Mouse (Mus musculus): Measurements from ENCODE around the gene Csnk1g2. TPM values are rescaled to one million over a fixed set of nuclear protein-coding genes. Genes with fewer than 3 reads are reported as not detected.
"Not testable (repeated sequence)": the region's sequence is repeated elsewhere in the genome, so short reads cannot be mapped to it uniquely, and the experiment has no call there.

The Csnk1g2 gene
- polyA plus RNA-seq, 1 experiment from 2014 or later, result 134 TPM

DNA sequence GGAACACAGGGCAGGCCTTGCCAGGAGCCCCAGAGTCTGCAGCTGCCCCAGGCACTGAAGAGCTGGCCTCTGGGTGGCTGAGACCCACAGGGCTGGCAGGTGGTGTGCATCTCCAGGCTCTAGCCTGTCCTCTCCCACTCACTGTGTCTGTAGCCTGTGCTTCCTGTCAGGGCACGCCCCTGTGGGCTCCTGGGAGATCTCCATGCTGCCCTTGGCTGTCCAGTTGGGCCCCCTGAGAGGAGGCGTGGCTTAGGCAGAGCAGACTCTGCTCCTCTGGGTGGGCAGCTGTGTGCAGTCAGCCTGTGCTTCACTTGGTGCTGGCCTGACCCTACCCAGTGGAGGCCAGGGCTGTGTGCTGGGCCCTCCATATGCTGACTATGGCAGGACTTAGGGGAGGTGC, 5.0 kb downstream of the Csnk1g2 start:
- H3K9me3 ChIP-seq (ENCODE audit: control insufficient read depth, low read length), result no peaks in the 10 kb centered on the region
- H3K4me2 ChIP-seq (ENCODE audit: low read depth, low read length, severe bottlenecking), result no peak overlapping the region
- peaks cover 15% of the 10 kb centered on the region; the same call in 1 of the 2 replicates for H3K4me1 ChIP-seq (replicated peaks; ENCODE audit: control insufficient read depth, insufficient read depth, low read length)
- ATAC-seq (replicated peaks; ENCODE audit: low FRiP score) (no peak), DNase-seq (ENCODE audit: low spot score) (no peak)
- no peak overlapping the region for H3K9ac ChIP-seq (ENCODE audit: low read length)
- no peaks in the 10 kb centered on the region for H3K27me3 ChIP-seq (ENCODE audit: control insufficient read depth, insufficient read depth, low read length)
- no peak overlapping the region for H3K27ac ChIP-seq (ENCODE audit: low read depth, low read length)
- no peaks in the 10 kb centered on the region for H3K36me3 ChIP-seq (ENCODE audit: control insufficient read depth, insufficient read depth, low read length)
- WGBS, result 62% methylated on average over 2 of the region's 2 CpGs
- H3K4me3 ChIP-seq (ENCODE audit: low read depth, low read length), result no peak overlapping the region

DNA sequence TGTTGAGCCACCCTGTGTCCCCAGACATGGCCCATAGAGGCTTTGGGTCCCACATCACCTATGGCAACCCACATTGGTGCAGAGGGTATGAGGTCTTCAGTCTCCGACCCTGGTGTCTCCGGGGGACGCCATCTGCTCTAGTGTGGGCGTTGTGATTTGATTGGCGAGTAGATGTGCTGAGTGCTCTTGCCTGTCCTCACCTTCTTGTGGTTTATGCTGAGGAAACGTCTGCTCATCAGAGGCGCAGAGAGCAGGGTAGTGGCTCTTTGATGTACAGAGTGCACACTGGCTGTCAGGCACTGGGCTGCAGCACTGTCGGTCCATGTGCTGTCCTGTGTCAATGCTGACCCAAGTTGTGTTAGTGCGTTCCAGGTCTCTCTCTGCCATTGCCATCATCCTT, 6.3 kb downstream of the Csnk1g2 start:
- Histone ChIP-seq H3K27ac (ENCODE audit: low read depth, low read length) (no peak overlapping the region), H3K27me3 (ENCODE audit: control insufficient read depth, insufficient read depth, low read length) (no peaks in the 10 kb centered on the region), H3K9me3 (ENCODE audit: control insufficient read depth, low read length) (no peaks in the 10 kb centered on the region), H3K4me2 (ENCODE audit: low read depth, low read length, severe bottlenecking) (no peak overlapping the region), H3K4me3 (ENCODE audit: low read depth, low read length) (no peak overlapping the region), H3K4me1 (replicated peaks; ENCODE audit: control insufficient read depth, insufficient read depth, low read length) (peaks cover 8% of the 10 kb centered on the region; the same call in 1 of the 2 replicates), H3K9ac (ENCODE audit: low read length) (no peak overlapping the region), H3K36me3 (ENCODE audit: control insufficient read depth, insufficient read depth, low read length) (no peaks in the 10 kb centered on the region)
- DNase-seq (ENCODE audit: low spot score), result no peak
- ATAC-seq (replicated peaks; ENCODE audit: low FRiP score), result no peak
- WGBS, result 90% methylated on average over 9 of the region's 9 CpGs

DNA sequence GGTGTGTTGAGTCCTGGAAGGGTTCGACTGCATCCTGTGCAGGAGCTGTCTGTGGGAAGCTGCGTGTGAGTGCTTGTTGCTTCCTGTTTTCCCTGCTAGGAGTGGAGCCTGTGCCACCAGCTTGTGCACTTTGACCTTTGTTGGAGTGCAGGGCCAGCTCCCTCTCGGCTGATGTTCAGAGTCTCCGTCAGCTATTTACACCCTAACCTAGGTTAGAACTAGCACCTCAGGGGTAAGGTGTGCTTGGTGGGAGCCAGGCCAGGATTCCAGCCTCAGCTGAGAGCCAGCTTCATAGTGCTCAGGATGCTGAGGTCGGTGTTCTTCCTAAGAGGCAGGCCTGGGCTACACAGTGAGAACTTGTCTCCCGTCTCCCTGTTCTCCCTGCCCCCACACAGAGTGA, 12.7 kb downstream of the Csnk1g2 start:
- Histone ChIP-seq H3K27ac (ENCODE audit: low read depth, low read length) (no peak overlapping the region), H3K4me2 (ENCODE audit: low read depth, low read length, severe bottlenecking) (no peak overlapping the region), H3K36me3 (ENCODE audit: control insufficient read depth, insufficient read depth, low read length) (peaks cover 20% of the 10 kb centered on the region), H3K27me3 (ENCODE audit: control insufficient read depth, insufficient read depth, low read length) (no peaks in the 10 kb centered on the region), H3K4me1 (replicated peaks; ENCODE audit: control insufficient read depth, insufficient read depth, low read length) (no peaks in the 10 kb centered on the region), H3K9me3 (ENCODE audit: control insufficient read depth, low read length) (no peaks in the 10 kb centered on the region), H3K9ac (ENCODE audit: low read length) (no peak overlapping the region), H3K4me3 (ENCODE audit: low read depth, low read length) (no peak overlapping the region)
- ATAC-seq (replicated peaks; ENCODE audit: low FRiP score) (no peak), DNase-seq (ENCODE audit: low spot score) (no peak)
- WGBS, result 90% methylated on average over 6 of the region's 6 CpGs

DNA sequence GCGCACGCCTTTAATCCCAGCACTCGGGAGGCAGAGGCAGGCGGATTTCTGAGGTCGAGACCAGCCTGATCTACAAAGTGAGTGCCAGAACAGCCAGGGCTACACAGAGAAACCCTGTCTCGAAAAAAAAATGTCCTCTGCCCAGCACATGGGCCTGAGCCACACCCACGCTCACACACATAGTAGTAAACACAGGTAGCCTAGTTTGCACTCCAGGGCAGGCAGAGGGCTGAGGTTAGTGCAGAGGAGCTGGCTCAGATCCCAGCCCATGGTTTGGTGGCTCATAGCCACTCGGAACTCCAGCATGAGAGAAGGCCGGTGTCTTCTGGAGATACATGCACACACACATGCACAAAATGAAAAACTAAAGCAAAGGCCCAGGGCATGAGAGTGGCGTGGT, 24.3 kb downstream of the Csnk1g2 start:
- Histone ChIP-seq H3K27me3 (ENCODE audit: control insufficient read depth, insufficient read depth, low read length) (no peaks in the 10 kb centered on the region), H3K36me3 (ENCODE audit: control insufficient read depth, insufficient read depth, low read length) (no peaks in the 10 kb centered on the region; the same call in 1 of the 2 replicates), H3K4me1 (replicated peaks; ENCODE audit: control insufficient read depth, insufficient read depth, low read length) (no peaks in the 10 kb centered on the region), H3K4me3 (ENCODE audit: low read depth, low read length) (no peak overlapping the region), H3K4me2 (ENCODE audit: low read depth, low read length, severe bottlenecking) (no peak overlapping the region), H3K27ac (ENCODE audit: low read depth, low read length) (no peak overlapping the region), H3K9ac (ENCODE audit: low read length) (no peak overlapping the region), H3K9me3 (ENCODE audit: control insufficient read depth, low read length) (no peaks in the 10 kb centered on the region)
- ATAC-seq (replicated peaks; ENCODE audit: low FRiP score) (no peak), DNase-seq (ENCODE audit: low spot score) (no peak)
- WGBS, result 92% methylated on average over 10 of the region's 10 CpGs

DNA sequence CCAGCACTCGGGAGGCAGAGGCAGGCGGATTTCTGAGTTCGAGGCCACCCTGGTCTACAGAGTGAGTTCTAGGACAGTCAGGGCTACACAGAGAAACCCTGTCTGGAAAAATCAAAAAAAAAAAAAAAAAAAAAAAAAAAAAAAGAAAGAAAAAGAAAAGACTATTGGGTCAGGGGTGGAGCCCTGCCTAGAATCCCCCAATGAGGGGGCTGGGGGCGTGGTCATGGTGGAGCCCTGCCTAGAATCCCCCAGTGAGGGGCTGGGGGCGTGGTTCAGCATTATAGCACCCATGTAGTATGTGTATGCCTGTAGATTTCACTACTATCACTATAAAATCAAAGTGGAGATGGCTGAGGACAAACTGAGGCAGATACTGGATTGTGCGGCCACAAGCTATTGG, 27.3 kb downstream of the Csnk1g2 start:
- not testable (repeated sequence) for H3K27ac ChIP-seq (ENCODE audit: low read depth, low read length); H3K36me3 ChIP-seq (ENCODE audit: control insufficient read depth, insufficient read depth, low read length); H3K9me3 ChIP-seq (ENCODE audit: control insufficient read depth, low read length); H3K4me1 ChIP-seq (replicated peaks; ENCODE audit: control insufficient read depth, insufficient read depth, low read length); DNase-seq (ENCODE audit: low spot score); H3K4me3 ChIP-seq (ENCODE audit: low read depth, low read length); H3K4me2 ChIP-seq (ENCODE audit: low read depth, low read length, severe bottlenecking); H3K27me3 ChIP-seq (ENCODE audit: control insufficient read depth, insufficient read depth, low read length); ATAC-seq (replicated peaks; ENCODE audit: low FRiP score); H3K9ac ChIP-seq (ENCODE audit: low read length)
- WGBS, result 91% methylated on average over 6 of the region's 6 CpGs

DNA sequence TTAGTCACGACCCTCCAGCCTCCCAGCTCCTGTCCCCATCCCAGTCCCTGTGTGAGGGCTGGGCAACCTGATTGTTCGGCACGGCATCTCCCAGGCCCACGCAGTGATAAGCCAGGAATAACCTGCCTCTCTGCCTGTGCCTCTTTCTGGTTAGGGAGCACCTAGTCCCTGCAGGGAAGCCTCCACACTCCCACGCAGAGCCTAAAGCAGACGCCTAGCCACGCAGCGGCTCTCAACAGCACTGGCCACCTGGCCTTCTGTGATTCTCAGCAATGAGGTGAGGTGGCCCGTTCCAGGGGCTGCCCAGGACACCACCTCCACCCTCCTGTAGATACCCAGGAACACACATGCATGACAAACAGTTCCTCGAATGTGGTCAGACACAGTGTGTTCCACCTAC, 27.8 kb downstream of the Csnk1g2 start:
- H3K27me3 ChIP-seq (ENCODE audit: control insufficient read depth, insufficient read depth, low read length), result no peaks in the 10 kb centered on the region
- H3K4me3 ChIP-seq (ENCODE audit: low read depth, low read length), result no peak overlapping the region
- DNase-seq (ENCODE audit: low spot score), result no peak
- H3K4me2 ChIP-seq (ENCODE audit: low read depth, low read length, severe bottlenecking), result no peak overlapping the region
- H3K4me1 ChIP-seq (replicated peaks; ENCODE audit: control insufficient read depth, insufficient read depth, low read length), result peaks cover 7% of the 10 kb centered on the region
- no peaks in the 10 kb centered on the region for H3K9me3 ChIP-seq (ENCODE audit: control insufficient read depth, low read length)
- no peaks in the 10 kb centered on the region; the same call in 1 of the 2 replicates for H3K36me3 ChIP-seq (ENCODE audit: control insufficient read depth, insufficient read depth, low read length)
- H3K27ac ChIP-seq (ENCODE audit: low read depth, low read length), result no peak overlapping the region
- WGBS, result 96% methylated on average over 10 of the region's 10 CpGs
- no peak for ATAC-seq (replicated peaks; ENCODE audit: low FRiP score)
- H3K9ac ChIP-seq (ENCODE audit: low read length), result no peak overlapping the region

DNA sequence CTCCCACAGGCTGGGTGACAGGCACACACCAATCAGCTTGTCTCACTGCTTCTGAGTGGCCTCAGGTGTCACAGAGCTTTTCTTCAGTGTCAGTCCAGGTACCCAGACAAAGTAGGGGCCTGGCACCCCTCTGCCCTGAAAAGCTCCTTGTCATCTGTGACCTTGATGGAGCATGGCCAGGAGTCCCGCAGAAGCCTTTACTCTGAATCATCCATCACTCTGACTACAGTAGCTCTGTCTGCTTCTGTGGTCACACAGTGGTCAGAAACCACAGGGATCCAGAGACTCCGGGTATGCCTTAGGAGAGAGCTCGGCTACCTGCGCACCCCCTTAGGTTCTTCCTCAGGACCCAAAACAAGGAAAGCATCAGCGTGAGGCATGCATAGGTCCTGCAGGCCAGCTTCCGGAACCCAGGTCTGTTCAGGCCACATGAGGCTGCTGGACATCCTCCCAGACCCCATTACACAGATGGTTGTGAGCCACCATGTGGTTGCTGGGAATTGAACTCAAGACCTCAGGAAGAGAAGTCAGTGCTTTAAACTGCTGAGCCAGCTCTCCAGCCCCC, 30.6 kb downstream of the Csnk1g2 start:
- H3K36me3 ChIP-seq (ENCODE audit: control insufficient read depth, insufficient read depth, low read length), result no peaks in the 10 kb centered on the region
- H3K27me3 ChIP-seq (ENCODE audit: control insufficient read depth, insufficient read depth, low read length), result no peaks in the 10 kb centered on the region
- peaks cover 11% of the 10 kb centered on the region for H3K4me1 ChIP-seq (replicated peaks; ENCODE audit: control insufficient read depth, insufficient read depth, low read length)
- H3K4me2 ChIP-seq (ENCODE audit: low read depth, low read length, severe bottlenecking), result no peak overlapping the region
- no peaks in the 10 kb centered on the region for H3K9me3 ChIP-seq (ENCODE audit: control insufficient read depth, low read length)
- no peak overlapping the region for H3K4me3 ChIP-seq (ENCODE audit: low read depth, low read length)
- no peak overlapping the region for H3K27ac ChIP-seq (ENCODE audit: low read depth, low read length)
- WGBS, result 96% methylated on average over 6 of the region's 6 CpGs
- no peak for DNase-seq (ENCODE audit: low spot score)
- no peak overlapping the region for H3K9ac ChIP-seq (ENCODE audit: low read length)
- no peak for ATAC-seq (replicated peaks; ENCODE audit: low FRiP score)

DNA sequence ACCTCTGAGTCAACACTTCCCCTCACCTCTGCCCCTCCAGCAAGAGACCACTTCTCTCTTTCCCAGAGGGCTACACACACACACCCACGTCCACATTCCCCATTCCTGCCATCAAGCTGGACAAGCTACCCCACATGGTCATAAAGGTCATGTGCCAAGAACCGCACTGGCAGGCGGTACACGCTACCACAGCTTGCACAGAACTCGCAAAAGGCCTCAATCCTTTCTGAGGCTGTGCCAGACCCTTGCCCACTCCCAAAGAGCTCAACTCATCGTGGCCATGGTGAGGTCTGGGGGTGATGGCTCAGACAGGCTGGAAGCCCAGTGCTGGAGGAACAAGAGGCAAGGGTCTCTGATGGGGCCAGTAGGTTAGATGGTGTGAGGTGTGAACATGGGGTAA, 32.2 kb downstream of the Csnk1g2 start:
- DNase-seq (ENCODE audit: low spot score) (no peak), ATAC-seq (replicated peaks; ENCODE audit: low FRiP score) (no peak)
- no peaks in the 10 kb centered on the region for H3K36me3 ChIP-seq (ENCODE audit: control insufficient read depth, insufficient read depth, low read length)
- H3K9me3 ChIP-seq (ENCODE audit: control insufficient read depth, low read length), result no peaks in the 10 kb centered on the region
- no peaks in the 10 kb centered on the region for H3K27me3 ChIP-seq (ENCODE audit: control insufficient read depth, insufficient read depth, low read length)
- peak overlapping the region; percentile 95; the same call in 1 of the 2 replicates for H3K9ac ChIP-seq (ENCODE audit: low read length)
- peak overlapping the region; percentile 90; the same call in 1 of the 2 replicates for H3K4me2 ChIP-seq (ENCODE audit: low read depth, low read length, severe bottlenecking)
- peaks cover 11% of the 10 kb centered on the region for H3K4me1 ChIP-seq (replicated peaks; ENCODE audit: control insufficient read depth, insufficient read depth, low read length)
- 90% methylated on average over 6 of the region's 6 CpGs for WGBS
- no peak overlapping the region for H3K27ac ChIP-seq (ENCODE audit: low read depth, low read length)
- no peak overlapping the region for H3K4me3 ChIP-seq (ENCODE audit: low read depth, low read length)

DNA sequence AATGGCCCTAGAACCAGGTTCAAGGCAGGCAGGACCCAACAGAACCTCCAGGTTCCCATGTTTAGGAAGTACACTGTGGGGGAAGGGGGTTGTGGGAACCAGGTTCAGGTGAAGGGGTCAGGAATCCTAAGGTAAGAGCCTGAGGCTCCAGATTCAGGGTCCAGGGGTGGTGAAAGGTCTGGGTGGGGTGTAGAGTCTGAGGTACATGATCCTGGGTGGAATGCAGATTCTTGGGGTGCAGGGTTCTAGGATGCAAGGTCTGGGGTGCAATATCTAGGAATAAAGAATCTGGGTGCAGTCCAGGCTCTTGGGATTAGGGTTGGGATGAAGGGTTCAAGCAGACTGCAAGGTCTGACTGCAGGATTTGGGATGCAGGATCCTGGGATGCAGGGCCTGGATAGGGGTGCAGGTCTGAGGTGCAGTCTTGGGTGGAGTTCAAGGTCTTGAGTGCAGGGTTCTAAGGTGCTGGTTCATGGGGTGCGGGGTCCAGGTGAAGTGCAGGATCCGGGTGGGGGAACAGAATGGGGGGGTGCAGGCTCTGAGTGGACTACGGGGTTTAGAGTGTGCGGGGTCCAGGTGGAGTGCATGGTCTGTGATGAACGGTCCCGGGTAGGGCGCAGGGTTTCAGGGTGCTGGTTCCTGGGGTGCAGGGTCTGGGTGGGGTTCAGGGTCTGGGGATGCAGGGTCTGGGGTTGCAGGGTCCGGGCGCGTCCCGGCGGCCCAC, 32.9 kb downstream of the Csnk1g2 start:
- ATAC-seq (replicated peaks; ENCODE audit: low FRiP score) (peak; percentile 61), DNase-seq (ENCODE audit: low spot score) (no peak)
- peak overlapping the region; percentile 95 for H3K9ac ChIP-seq (ENCODE audit: low read length)
- 5% methylated on average over 12 of the region's 12 CpGs for WGBS
- no peak overlapping the region for H3K27ac ChIP-seq (ENCODE audit: low read depth, low read length)
- peak overlapping the region; percentile 92 for H3K4me3 ChIP-seq (ENCODE audit: low read depth, low read length)
- no peaks in the 10 kb centered on the region for H3K36me3 ChIP-seq (ENCODE audit: control insufficient read depth, insufficient read depth, low read length)
- no peaks in the 10 kb centered on the region for H3K9me3 ChIP-seq (ENCODE audit: control insufficient read depth, low read length)
- peaks cover 11% of the 10 kb centered on the region for H3K4me1 ChIP-seq (replicated peaks; ENCODE audit: control insufficient read depth, insufficient read depth, low read length)
- no peaks in the 10 kb centered on the region for H3K27me3 ChIP-seq (ENCODE audit: control insufficient read depth, insufficient read depth, low read length)
- H3K4me2 ChIP-seq (ENCODE audit: low read depth, low read length, severe bottlenecking), result peak overlapping the region; percentile 90
